Mouse (Mus musculus) adrenal gland, postnatal 4 days (tissue): ENCODE measurements around the gene Nrp1. TPM values are rescaled to one million over a fixed set of nuclear protein-coding genes. Genes with fewer than 3 reads are reported as not detected.

ENCODE experiments used
- DNase-seq, 2 experiments: peaks; one replicate each; pipeline ENCODE4 v3.0.0; 2021 to 2022; ENCODE audit warnings: low spot score in 2 of 2, mixed read lengths in 2 of 2
- total RNA-seq, 2 experiments: library from RNA; stranded (reverse); gene quantifications; 2 replicates each; pipeline ENCODE4 v1.2.3; 2021

Gene Nrp1
- total RNA-seq, 2 experiments from 2014 or later: 95.7 to 115 TPM

DNA sequence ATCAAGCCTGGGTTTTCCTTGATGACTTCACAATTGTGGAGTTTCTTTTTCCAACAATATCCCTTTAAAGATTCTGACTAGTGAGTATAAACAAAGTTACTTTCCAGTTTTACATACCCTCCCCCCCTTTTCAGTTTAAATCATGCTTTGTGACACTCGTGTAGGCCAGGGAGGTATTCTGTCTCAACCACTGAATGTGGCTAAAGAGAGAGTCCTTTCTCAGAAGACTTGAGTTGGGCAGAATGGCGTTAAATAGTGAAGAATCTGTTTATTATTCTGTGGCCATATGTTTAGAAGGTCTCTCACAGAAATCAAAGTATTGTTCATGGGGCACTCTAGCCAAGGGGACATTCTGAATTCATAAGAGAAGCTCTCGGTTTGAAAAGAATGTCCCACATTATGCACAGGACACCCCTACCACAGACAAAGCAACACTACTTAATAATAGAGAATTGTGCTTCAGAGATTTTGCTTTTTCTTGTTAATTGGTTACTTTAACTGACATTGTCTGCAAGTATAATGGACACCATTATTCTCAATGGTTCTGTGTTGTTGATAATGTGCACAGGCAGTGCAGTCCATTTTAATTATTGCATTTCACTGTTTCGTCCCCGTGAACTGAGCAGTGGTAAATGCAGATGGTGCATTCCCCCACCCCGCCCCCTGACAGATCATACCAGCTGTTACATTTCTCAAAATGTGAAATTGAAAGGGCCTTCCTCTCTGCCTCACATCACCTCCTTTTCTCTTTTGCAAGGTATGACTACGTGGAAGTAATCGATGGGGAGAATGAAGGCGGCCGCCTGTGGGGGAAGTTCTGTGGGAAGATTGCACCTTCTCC is 59.8 kb downstream of the Nrp1 start:
- DNase-seq: no peak

DNA sequence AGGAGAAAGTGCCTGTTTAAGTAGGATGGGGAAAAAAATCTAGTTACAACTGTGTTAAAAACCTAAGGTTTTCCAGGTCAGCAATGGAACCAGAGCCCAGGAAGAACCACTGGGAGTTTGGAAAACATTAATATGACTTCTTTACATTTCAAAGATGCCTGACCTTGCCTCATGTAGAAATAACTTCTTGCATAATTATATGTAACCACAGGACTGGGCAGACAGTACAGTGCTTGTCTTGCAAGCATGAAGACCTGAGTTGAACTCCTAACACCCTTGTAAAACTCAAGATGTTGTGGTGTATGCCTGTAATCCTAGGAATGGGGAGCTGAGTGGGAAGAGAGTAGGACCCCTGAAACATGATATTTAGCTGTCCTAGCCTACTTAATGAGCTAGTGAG is 61.6 kb downstream of the Nrp1 start:
- no peak for DNase-seq

DNA sequence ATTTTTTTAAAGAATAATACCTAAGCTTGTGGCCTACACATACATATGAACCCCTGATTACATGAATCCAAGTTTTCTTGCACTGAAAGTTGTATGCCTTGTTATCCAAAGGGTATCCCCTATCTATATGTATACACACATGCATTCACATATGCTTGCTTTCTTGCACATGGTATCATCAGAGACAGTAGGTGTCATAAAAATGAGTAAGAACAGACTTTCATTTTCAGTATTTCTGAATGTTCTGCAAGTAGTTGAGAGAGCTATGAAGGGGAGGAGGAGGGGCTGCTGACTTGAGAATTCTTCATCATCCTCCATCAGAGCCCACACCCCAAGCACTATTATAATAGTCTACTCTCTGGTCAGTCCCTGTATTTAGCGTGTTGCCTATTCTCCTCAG is 62.0 kb downstream of the Nrp1 start:
- no peak for DNase-seq

DNA sequence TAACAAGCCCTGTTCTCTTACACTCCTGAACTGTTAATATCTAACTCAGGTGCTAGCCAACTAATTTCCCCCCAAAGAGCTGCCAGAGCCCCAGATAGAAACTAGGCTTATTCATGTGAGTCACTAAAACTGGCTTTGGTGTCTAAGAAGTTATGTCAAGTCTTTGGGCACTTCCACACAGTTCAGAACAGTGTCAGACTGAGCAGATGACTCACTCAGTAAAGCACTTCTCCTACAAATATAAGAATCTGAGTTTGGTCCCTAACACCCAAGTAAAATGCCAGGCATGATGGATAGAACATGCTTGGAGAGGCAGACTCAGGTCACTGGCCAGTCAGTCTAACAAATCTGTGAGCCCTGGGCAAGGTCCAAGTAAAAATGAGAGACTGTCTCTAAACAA is 65.4 kb downstream of the Nrp1 start:
- no peak for DNase-seq

DNA sequence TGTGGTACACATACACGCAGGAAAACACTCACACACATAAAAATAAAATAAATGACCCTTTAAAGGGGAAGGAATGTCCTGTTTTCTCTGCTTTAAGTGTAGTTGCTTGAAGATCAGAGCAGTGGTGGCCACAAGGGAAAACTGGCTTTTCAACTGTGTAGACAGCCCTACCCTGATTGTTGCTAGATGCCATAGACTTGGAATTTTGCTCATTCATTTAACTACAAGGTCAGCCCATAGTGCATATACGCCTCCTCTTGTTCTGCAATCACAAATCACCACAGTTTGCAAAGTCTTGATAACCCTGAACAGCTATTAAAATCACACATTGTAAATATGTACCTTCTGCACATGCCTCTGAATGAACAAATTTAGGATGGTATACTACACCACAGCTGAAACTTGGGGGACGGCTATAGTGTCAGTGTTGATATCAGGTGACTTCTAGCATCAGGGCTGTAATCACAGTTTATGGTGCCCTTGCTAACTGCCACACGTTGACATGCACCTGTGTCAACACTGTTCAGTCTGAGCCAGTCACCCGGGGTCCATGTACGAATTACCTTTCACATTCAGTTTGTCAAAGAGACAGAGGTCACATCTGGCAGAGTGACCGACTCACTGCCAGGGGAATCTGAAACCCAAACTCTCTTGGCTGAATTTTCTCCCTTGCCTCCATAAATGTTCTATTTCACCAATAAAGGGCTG is 66.4 kb downstream of the Nrp1 start:
- no peak for DNase-seq

DNA sequence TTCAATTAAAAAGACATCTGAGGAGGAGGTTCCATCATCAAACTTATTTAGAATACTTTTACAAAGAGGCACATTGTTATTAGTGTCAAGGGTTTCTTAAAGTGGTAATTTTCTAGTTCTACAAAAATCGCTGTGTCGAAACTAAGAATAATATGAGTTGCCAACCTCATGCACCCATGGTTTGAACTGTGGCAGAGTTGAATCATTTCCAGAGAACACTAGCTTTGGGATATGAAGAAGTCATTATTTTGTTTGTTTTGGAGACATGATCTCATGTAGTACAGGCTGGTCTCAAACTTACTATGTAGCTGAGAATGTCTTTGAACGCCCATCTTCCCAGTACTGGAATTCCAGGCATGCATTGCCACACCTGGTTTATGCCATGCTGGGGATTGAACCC is 68.7 kb downstream of the Nrp1 start:
- DNase-seq: no peak

DNA sequence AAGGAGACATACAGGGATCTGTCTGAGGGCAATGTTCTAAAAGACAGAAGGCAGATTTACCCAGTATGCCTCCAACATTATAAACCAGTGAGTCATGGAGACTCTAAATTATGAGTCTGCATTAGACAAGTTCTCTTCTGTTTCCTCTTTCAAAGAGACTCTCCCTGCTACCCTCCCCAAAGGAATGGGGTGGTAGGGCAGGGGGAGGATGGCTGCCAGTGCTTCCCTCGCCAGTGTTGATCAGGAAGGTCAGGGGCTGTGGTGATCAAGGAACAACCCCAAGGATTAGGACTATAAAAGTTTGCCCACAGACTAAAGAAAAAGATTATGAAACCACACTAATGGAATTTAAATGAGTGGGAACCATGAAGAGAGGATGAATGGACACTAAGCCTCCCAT is 70.6 kb downstream of the Nrp1 start:
- no peak for DNase-seq

DNA sequence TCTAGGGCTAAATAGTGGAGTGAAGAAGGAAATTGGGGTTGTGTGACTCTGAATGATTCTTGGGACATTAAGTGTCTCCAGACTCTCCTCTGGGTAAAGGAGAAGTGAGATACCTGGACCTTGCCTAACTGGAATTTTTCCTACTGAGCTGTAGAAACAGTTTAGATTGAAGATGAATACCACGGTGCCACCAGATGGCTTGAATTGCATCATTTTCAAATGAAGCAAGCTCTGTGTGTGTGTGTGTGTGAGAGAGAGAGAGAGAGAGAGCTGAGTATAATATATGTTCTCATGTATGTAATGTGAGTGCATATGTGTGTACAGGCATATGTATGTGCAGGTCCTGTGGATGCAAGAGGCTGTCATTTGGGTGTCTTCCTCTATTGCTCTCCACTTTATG is 72.7 kb downstream of the Nrp1 start:
- no peak for DNase-seq

DNA sequence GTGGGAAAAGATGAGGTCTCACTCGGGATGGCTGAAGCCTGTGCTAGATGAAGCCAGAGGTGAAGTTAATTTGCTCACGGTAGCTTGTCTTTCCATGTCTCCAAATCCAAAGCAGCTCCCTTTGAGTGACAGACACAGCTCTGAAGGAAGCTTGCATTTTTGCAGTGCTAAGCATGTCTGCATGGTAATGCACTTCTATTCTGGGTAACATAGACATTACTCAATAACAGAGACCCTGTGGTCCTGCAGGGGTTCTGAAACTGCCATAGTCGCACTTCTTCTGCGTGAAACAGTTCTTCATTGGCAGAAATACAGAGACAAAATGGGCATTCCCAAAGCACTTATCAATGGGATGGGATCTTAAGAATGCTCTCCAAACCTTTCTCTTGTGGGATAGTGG is 77.3 kb downstream of the Nrp1 start:
- no peak for DNase-seq

DNA sequence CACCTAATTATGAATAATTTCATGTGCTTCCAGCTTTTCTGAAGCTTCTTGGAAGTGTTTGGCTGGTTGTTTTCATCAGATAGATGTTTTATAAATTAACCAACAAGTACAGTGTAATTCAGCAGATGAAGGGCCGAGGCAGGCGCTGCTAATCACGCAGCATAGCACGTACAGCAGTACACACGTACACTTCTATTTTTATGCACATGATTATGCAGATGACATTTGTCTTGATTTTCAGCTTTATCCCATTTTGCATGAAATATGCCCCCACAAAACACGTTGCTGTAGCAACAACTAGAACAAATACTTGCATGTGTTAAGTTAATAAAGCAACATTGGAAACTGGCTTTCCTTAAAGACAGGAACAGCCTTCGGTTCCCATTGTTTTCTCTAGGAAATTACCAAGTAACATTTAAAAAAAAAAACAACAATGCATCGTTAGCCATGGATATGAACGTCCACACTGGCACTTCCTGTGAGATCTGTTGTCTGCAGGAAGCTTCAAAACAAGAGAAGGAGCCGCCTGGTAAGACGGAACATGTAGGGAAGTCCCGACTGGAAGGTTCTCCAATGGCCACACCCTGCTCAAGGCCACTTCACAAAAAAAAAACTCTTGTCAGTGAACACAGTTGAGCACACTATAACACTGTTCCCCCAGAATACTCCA is 78.9 kb downstream of the Nrp1 start:
- no peak for DNase-seq

DNA sequence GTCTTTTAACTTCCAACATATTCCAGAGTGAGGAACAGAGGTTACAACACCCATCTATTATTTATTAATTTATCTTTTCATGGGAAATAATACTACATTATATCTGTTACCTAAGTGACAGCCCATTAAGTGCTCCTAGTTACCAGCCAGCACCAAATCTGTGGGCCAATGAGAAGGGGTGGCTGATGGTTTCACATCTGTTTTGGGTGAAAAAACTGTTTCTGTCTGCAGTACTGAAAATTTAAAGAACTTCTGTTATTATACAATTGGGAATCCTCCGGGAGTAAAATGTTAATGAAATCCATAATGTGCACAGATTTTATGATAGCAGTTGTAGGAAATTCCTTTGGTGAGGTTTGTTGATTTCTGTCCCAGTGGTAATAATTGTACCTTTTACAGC is 83.0 kb downstream of the Nrp1 start:
- DNase-seq: no peak

DNA sequence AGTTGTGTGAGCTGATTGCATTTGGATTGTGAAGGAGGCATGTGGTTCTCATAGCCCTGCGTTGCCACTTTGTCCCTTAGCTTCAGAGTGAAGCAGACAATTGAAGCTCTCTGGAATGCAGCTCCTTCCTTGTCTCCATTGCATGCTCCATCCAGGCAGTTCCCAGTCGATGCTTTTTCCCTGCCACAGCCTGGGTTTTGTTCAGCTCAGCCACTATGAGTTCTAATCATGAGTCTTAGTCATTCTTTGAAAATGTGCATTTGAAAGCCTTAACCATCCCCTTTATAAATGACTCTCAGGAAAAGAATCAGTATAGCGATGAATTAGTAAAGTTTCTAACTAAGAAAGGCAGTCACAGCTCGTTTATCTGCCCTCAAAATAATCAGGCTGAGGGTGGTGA is 87.2 kb downstream of the Nrp1 start:
- DNase-seq: no peak

DNA sequence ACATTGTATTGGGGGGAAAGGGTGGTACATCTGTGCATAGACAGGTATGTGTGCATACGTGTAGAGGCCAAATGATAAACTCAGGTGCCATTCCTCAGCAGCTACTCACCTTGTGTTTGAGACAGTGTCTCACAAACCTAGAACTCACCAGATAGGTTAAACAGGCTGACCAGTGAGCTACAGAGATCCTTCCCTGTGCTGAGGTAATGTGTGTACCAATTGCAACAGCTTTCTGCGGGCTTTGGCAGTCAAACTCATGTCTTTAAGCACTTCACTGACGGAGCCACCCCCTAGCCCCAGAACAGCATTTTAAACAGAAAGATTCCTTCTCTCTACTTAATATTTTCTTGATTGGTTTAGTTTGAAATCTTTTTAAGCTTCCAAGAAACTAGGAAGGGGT is 88.2 kb downstream of the Nrp1 start:
- no peak for DNase-seq

DNA sequence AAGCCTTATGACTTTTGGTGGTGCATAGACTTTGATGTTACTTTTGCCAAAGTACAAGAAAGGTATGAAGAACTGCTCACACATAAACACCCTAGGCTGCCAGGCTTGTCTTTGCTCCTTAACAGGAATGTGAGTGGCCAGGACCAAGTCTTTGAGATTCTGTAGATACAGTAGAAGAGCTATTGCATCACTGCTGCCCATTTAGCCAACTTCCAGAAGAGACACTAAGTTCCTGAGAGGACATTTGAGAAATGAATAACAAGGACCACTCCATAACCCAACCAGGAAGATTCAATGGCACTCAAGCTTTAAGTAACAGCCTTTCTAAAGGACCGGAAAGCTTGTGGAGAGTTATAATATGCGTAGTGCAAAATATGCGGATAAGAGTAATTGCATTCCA is 88.9 kb downstream of the Nrp1 start:
- DNase-seq: no peak

DNA sequence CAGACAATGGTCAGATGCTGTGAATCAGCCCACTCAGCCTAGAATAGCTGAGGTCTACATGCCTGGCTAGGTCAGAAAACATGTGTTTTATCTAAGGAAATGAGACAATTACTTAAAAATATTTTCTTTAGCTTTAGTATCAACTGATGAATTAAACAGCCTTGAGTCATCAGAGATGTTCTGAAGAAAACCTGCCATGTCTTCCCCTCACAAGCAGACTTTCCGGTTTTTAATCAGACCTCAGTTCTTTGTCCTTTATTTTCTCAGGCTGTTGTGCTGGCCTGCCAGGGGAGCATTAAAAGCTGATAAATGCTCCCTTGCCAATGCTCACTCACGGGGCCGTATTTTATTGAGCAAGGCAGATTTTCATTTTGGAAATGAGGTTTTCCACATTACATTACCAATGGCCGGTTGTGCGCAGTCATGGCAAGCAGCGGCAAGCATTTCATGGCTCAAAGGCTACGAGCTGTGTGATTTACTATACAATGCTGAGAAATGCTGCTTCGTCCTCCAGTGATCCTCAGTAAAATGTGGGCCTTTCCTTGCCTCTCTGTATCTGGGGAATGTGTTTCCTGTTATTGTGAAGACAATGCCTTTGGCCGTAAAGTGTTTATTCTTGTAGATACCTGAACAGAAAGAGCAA is 92.1 kb downstream of the Nrp1 start:
- no peak for DNase-seq

DNA sequence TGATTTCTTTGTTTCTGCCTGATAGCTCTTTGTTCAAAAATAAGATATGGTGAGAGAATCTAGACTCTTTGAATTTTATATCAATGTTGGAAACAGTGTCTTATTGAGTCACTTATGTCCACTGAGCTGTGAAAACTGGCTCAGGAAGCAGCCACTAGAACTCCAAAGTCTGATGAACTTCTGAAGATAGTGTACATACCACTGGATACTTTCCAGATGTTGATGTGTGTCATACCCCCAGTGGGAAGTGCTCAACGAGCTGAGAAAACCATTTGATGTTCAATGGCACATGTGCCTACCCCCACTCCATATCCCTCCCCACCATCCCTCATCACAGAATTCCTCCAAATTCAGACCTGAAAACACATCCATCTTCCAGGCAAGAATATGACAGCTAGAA is 92.7 kb downstream of the Nrp1 start:
- DNase-seq: no peak

DNA sequence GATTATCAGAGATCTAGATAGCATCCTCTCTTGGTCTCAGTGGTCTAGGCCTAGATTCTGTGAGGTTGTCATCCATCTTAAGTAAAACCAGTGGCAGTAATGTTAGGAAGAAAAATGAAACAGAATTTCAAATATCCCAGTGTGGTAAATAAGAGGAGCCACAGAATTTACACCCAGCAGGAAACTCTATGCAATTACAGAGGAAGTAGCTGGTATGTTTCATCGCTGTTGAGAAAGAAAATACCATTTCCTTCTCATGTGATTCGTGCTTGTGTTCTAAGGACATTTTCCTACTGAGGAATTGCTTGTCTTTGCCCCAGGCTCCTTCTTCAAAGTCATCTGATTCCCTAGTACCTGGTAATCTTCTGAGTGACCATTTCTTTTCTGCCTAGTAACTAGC is 95.1 kb downstream of the Nrp1 start:
- no peak for DNase-seq

DNA sequence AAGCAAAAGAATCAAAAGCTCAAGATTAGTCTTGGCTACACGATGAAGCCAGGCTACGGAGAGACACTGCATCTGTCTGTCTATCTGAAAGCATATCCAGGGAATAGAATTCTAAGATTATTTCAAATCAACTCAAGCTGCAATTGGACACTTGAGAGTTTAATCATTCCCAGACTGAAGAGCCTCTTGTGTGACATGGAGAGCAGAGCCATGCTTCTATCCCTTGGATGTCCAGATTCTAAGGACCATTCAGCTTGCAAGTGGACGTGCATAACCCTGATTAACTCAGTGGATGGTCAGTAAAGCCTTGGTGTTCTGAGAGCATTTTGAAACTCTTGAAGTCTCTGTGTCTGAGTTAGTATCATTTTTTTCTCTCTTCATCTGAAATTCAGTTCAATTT is 95.6 kb downstream of the Nrp1 start:
- DNase-seq: no peak

DNA sequence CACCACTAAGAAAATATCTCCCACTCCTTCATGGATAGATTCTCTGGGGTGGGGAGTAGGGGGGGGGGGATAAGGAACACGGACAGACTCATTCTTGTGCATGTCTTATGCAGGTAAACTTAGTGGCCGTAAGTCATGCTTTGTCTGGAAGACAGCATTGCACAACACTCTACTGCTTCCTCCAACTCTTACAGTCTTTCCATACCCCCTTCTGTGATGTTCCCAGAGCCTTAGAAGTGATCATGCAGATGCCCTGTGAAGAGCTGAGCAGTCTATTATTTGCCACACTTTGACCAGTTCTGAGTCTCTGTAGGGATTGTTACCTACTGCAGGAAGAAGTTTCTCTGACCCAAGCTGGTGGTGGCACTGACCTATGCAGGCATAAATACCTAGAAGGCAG is 98.9 kb downstream of the Nrp1 start:
- no peak for DNase-seq

DNA sequence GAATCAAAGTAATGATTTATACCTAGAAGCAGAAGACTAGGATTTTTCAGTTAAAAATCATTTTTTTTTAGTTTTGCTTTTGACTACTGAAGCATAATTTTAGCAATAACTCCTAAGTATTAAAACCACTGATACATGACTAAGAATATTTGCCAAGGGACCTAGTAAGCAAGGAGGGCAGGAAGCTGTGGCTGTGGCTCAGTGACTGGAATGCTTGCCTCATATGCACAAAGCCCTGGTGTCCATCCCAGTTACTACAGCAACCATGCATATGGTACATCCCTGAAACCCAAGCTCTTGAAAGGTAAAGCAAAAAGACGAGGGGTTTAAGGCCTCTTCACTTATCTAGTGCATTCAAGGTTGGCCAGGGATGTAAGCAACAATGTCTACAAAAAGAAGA is 101.3 kb downstream of the Nrp1 start:
- DNase-seq: no peak

DNA sequence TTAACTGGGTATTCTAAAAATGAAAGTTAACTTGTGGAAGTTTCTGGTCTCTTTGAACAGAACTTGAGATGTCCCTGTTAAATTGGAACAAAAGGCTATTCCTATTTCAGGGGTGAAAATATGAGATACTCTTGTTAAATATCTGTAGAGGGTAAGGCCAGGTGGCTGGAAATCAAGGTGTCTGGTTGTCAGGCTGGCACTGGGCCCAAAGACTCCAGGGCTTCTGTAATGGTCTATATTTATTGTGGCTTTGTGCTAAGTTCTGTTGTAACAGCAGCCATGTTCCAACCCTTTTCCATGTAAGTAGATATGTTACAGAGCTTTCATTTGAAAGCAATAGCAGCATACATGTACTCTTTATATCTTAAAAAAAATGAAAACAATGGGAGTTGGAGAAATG is 103.3 kb downstream of the Nrp1 start:
- no peak for DNase-seq

DNA sequence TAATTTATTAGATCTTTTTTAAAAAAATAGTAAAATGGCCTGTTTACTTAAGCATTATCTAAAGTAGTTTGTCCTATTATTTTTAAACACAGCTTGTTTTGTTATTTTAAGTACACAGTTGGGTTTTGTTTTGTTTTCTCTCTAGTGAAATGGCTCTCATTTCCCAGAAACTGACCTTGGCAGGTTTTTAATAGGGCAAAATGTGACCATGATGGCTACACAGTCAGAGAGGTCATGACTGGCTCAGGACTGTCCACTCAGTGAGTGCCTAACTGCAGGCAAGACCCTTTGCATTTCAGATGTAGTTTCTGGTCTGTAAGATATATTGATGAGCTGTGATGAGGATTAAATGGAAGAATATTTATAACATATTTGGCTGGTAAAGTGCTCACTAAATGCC is 104.8 kb downstream of the Nrp1 start:
- no peak for DNase-seq
